Mouse (Mus musculus) heart, embryonic 11.5 days (tissue): ENCODE measurements around the gene Trmt10a. TPM values are rescaled to one million over a fixed set of nuclear protein-coding genes. Genes with fewer than 3 reads are reported as not detected.

ENCODE experiments used
- ATAC-seq: fragments of 200-750 bp; cut with Nextera tagmentation; replicated peaks from 2 replicates; pipeline ENCODE4 v1.8.0; 2017; ENCODE audit warnings: moderate library complexity; ENCODE audit not compliant: insufficient number of reproducible peaks, low FRiP score, low TSS enrichment
- H3K27ac ChIP-seq: fragments of 300-500 bp; sonication (generic); 2 replicates; pipeline ENCODE4 v1.5.1; 2014; ENCODE audit warnings: mild to moderate bottlenecking, low read depth, low read length
- H3K27me3 ChIP-seq: fragments of 300-500 bp; sonication (generic); 2 replicates; pipeline ENCODE4 v1.6.1; 2014; ENCODE audit warnings: mild to moderate bottlenecking, low read length, mixed read lengths; ENCODE audit not compliant: control insufficient read depth, insufficient read depth
- H3K36me3 ChIP-seq: fragments of 300-500 bp; sonication (generic); 2 replicates; pipeline ENCODE4 v1.6.1; 2014; ENCODE audit warnings: mild to moderate bottlenecking, low read length, moderate library complexity, mixed read lengths; ENCODE audit not compliant: control insufficient read depth, insufficient read depth
- H3K4me1 ChIP-seq: fragments of 300-500 bp; sonication (generic); 2 replicates; pipeline ENCODE4 v1.6.1; 2014; ENCODE audit warnings: low read length; ENCODE audit not compliant: control insufficient read depth, insufficient read depth
- H3K4me2 ChIP-seq: fragments of 300-500 bp; sonication (generic); 2 replicates; pipeline ENCODE4 v1.6.1; 2014; ENCODE audit warnings: mild to moderate bottlenecking, moderate library complexity
- H3K4me3 ChIP-seq: fragments of 300-500 bp; sonication (generic); 2 replicates; pipeline ENCODE4 v1.5.1; 2014; ENCODE audit warnings: low read depth, low read length
- H3K9ac ChIP-seq: fragments of 300-500 bp; sonication (generic); 2 replicates; pipeline ENCODE4 v1.6.1; 2014; ENCODE audit warnings: mild to moderate bottlenecking, low read depth, low read length, moderate library complexity
- H3K9me3 ChIP-seq: fragments of 300-500 bp; sonication (generic); replicated peaks from 2 replicates; pipeline ENCODE4 v1.6.1; 2016; ENCODE audit warnings: low read length; ENCODE audit not compliant: control insufficient read depth
- WGBS: fragments of 180-500 bp; shearing (Covaris S2); extraction: QIAGEN DNeasy Blood & Tissue Kit; methylation state at CpG from one replicate; pipeline ENCODE4 v1.1.7; 2014; ENCODE audit not compliant: insufficient replicate concordance; 5-methylcytosine and 5-hydroxymethylcytosine counted together
- polyA plus RNA-seq: library from polyadenylated mRNA; unstranded; fragments of >200 nt; fragmentation: Nextera tagmentation; extraction: Ambion mirVana; gene quantifications from 2 replicates; pipeline ENCODE4 v1.2.1, GENCODE M21; 2014

Gene Trmt10a
- polyA plus RNA-seq, 1 experiment from 2014 or later, result 10.8 TPM

GRCm38 (mm10) chr3:138106887-138107286 is 36.4 kb upstream of the Trmt10a start:
- H3K4me3 ChIP-seq, result no peak overlapping the region
- no peak overlapping the region for H3K4me2 ChIP-seq
- H3K9ac ChIP-seq, result no peak overlapping the region
- H3K27me3 ChIP-seq, result no peaks in the 10 kb centered on the region
- H3K27ac ChIP-seq, result no peak overlapping the region
- no peaks in the 10 kb centered on the region for H3K36me3 ChIP-seq
- no peaks in the 10 kb centered on the region for H3K4me1 ChIP-seq
- no peaks in the 10 kb centered on the region for H3K9me3 ChIP-seq
- no peak for ATAC-seq
- 88% methylated on average over 10 of the region's 10 CpGs for WGBS

GRCm38 (mm10) chr3:138110910-138111782 is 32.1 kb upstream of the Trmt10a start:
- ATAC-seq, result 0 out of 2 replicates have a peak, but pooled peaks have one; percentile 55
- H3K27ac ChIP-seq, result no peak overlapping the region
- no peaks in the 10 kb centered on the region for H3K4me1 ChIP-seq
- H3K9me3 ChIP-seq, result no peaks in the 10 kb centered on the region
- no peak overlapping the region for H3K4me2 ChIP-seq
- H3K36me3 ChIP-seq, result no peaks in the 10 kb centered on the region
- no peak overlapping the region for H3K4me3 ChIP-seq
- H3K9ac ChIP-seq, result no peak overlapping the region
- 83% methylated on average over 19 of the region's 19 CpGs for WGBS
- no peaks in the 10 kb centered on the region for H3K27me3 ChIP-seq

GRCm38 (mm10) chr3:138114106-138114505 is 29.1 kb upstream of the Trmt10a start:
- H3K9ac ChIP-seq, result no peak overlapping the region
- no peak overlapping the region for H3K27ac ChIP-seq
- H3K9me3 ChIP-seq, result no peaks in the 10 kb centered on the region
- no peak overlapping the region for H3K4me2 ChIP-seq
- WGBS, result 77% methylated on average over 17 of the region's 17 CpGs
- H3K4me1 ChIP-seq, result 0 out of 2 replicates have a peak, but pooled peaks cover 3% of the 10 kb centered on the region
- no peaks in the 10 kb centered on the region for H3K27me3 ChIP-seq
- no peaks in the 10 kb centered on the region for H3K36me3 ChIP-seq
- H3K4me3 ChIP-seq, result no peak overlapping the region
- no peak for ATAC-seq

- no peak overlapping the region for H3K27ac ChIP-seq
Observed at GRCm38 (mm10) chr3:138116871-138117270, 26.4 kb upstream of the Trmt10a start.

GRCm38 (mm10) chr3:138118392-138118791 is 24.9 kb upstream of the Trmt10a start:
- Histone ChIP-seq H3K27me3 (no peaks in the 10 kb centered on the region), H3K9me3 (no peaks in the 10 kb centered on the region), H3K4me3 (no peak overlapping the region), H3K4me2 (peak overlapping the region; percentile 20; the same call in 1 of the 2 replicates), H3K36me3 (no peaks in the 10 kb centered on the region), H3K4me1 (0 out of 2 replicates have a peak, but pooled peaks cover 3% of the 10 kb centered on the region), H3K9ac (no peak overlapping the region), H3K27ac (peak overlapping the region; percentile 35; the same call in 1 of the 2 replicates)
- 57% methylated on average over 6 of the region's 6 CpGs for WGBS
- no peak for ATAC-seq

More at GRCm38 (mm10) chr3:138116871-138117270, 26.4 kb upstream of the Trmt10a start:
- no peak for ATAC-seq
- H3K4me1 ChIP-seq, result 0 out of 2 replicates have a peak, but pooled peaks cover 3% of the 10 kb centered on the region
- no peak overlapping the region for H3K4me2 ChIP-seq
- H3K4me3 ChIP-seq, result no peak overlapping the region
- H3K36me3 ChIP-seq, result no peaks in the 10 kb centered on the region
- no peaks in the 10 kb centered on the region for H3K9me3 ChIP-seq
- H3K27me3 ChIP-seq, result no peaks in the 10 kb centered on the region
- H3K9ac ChIP-seq, result no peak overlapping the region
- WGBS, result 70% methylated on average over 4 of the region's 4 CpGs

- Histone ChIP-seq H3K9me3 (no peaks in the 10 kb centered on the region), H3K9ac (no peak overlapping the region), H3K27ac (0 out of 2 replicates have a peak overlapping the region, but pooled peaks have one; percentile 22), H3K27me3 (no peaks in the 10 kb centered on the region), H3K4me3 (no peak overlapping the region), H3K4me2 (peak overlapping the region; percentile 20; the same call in 1 of the 2 replicates), H3K4me1 (0 out of 2 replicates have a peak, but pooled peaks cover 3% of the 10 kb centered on the region), H3K36me3 (no peaks in the 10 kb centered on the region)
- WGBS, result 58% methylated on average over 14 of the region's 14 CpGs
- no peak for ATAC-seq
Observed at GRCm38 (mm10) chr3:138118831-138119230, 24.4 kb upstream of the Trmt10a start.

GRCm38 (mm10) chr3:138119444-138120105 is 23.7 kb upstream of the Trmt10a start:
- Histone ChIP-seq H3K36me3 (no peaks in the 10 kb centered on the region), H3K9ac (no peak overlapping the region), H3K4me1 (0 out of 2 replicates have a peak, but pooled peaks cover 3% of the 10 kb centered on the region), H3K27ac (no peak overlapping the region), H3K4me2 (no peak overlapping the region), H3K27me3 (no peaks in the 10 kb centered on the region), H3K4me3 (no peak overlapping the region), H3K9me3 (no peaks in the 10 kb centered on the region)
- 74% methylated on average over 16 of the region's 16 CpGs for WGBS
- ATAC-seq, result 0 out of 2 replicates have a peak, but pooled peaks have one; percentile 35

- H3K4me3 ChIP-seq, result no peak overlapping the region
- no peak overlapping the region for H3K27ac ChIP-seq
- 0 out of 2 replicates have a peak, but pooled peaks cover 3% of the 10 kb centered on the region for H3K4me1 ChIP-seq
- no peak for ATAC-seq
- no peak overlapping the region for H3K9ac ChIP-seq
- 88% methylated on average over 2 of the region's 2 CpGs for WGBS
- no peaks in the 10 kb centered on the region for H3K36me3 ChIP-seq
- no peaks in the 10 kb centered on the region for H3K27me3 ChIP-seq
- no peaks in the 10 kb centered on the region for H3K9me3 ChIP-seq
- H3K4me2 ChIP-seq, result no peak overlapping the region
Observed at GRCm38 (mm10) chr3:138121461-138121860, 21.8 kb upstream of the Trmt10a start.
